Mouse (Mus musculus): Measurements from ENCODE around the gene Slc16a12. TPM values are rescaled to one million over a fixed set of nuclear protein-coding genes. Genes with fewer than 3 reads are reported as not detected.

The Slc16a12 gene
- 17.9 and 19.1 TPM in 2 replicates for polyA plus RNA-seq (2015; fragmentation: Nextera tagmentation; extraction: Ambion mirVana)

GRCm38 (mm10) chr19:34746688-34747504, at the start of gene Slc16a12:
Gene Slc16a12, minus strand, starts transcription at chr19:34747289.
- WGBS = under 1% methylated on average over 58 of the region's 61 CpGs
- ATAC-seq (ENCODE audit: low FRiP score, low TSS enrichment) = peak; percentile 83
- peak within 1 kb of the TSS; percentile 82 for H3K27ac ChIP-seq (ENCODE audit: low read length)
- H3K36me3 ChIP-seq (ENCODE audit: insufficient read depth, low read length) = no peaks in the 10 kb centered on the region
- no peaks in the 10 kb centered on the region for H3K9me3 ChIP-seq (ENCODE audit: low read length)
- H3K9ac ChIP-seq (replicated peaks; ENCODE audit: low read length) = peak within 1 kb of the TSS; percentile 77
- peaks cover 10% of the 10 kb centered on the region; the same call in 1 of the 2 replicates for H3K4me1 ChIP-seq (ENCODE audit: insufficient read depth, low read length)
- peak within 1 kb of the TSS; percentile 67 for H3K4me3 ChIP-seq (ENCODE audit: low read length)
- peaks cover 10% of the 10 kb centered on the region; the same call in 1 of the 2 replicates for H3K27me3 ChIP-seq (ENCODE audit: insufficient read depth, low read length)
- H3K4me2 ChIP-seq (replicated peaks; ENCODE audit: low read depth, low read length) = peak within 1 kb of the TSS; percentile 93

GRCm38 (mm10) chr19:34796396-34796795, 49.3 kb upstream of the Slc16a12 start:
- Histone ChIP-seq H3K36me3 (ENCODE audit: insufficient read depth, low read length) (no peaks in the 10 kb centered on the region), H3K27me3 (ENCODE audit: insufficient read depth, low read length) (no peaks in the 10 kb centered on the region), H3K9me3 (ENCODE audit: low read length) (no peaks in the 10 kb centered on the region), H3K27ac (ENCODE audit: low read length) (no peak overlapping the region), H3K4me2 (replicated peaks; ENCODE audit: low read depth, low read length) (no peak overlapping the region), H3K4me1 (ENCODE audit: insufficient read depth, low read length) (no peaks in the 10 kb centered on the region), H3K4me3 (ENCODE audit: low read length) (no peak overlapping the region), H3K9ac (replicated peaks; ENCODE audit: low read length) (no peak overlapping the region)
- WGBS = 66% methylated on average over 4 of the region's 4 CpGs
- ATAC-seq (ENCODE audit: low FRiP score, low TSS enrichment) = no peak

DNA sequence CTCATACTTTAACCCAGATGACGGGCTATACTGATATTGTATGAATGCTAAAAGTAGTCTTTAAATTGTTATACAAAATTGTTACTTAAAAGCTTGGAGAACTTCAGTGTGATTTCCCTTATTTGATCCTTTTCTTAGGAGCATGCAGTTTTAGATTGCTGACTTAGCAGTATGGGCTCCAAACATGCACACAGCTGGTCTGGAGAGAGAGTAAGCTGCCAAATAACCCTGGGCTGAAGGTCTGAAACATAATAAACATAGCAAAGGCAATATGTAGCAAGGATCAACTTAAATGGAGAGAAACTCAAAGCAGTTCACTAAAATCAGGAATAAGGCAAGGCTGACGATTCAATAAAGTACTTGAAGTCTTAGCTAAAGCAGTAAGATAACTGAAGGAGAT, 35.4 kb upstream of the Slc16a12 start:
- no peak overlapping the region for H3K4me3 ChIP-seq (ENCODE audit: low read length)
- WGBS = 80% methylated on average over 2 of the region's 2 CpGs
- no peak overlapping the region for H3K4me2 ChIP-seq (replicated peaks; ENCODE audit: low read depth, low read length)
- no peaks in the 10 kb centered on the region for H3K9me3 ChIP-seq (ENCODE audit: low read length)
- no peak overlapping the region for H3K27ac ChIP-seq (ENCODE audit: low read length)
- H3K9ac ChIP-seq (replicated peaks; ENCODE audit: low read length) = no peak overlapping the region
- H3K4me1 ChIP-seq (ENCODE audit: insufficient read depth, low read length) = no peaks in the 10 kb centered on the region
- no peaks in the 10 kb centered on the region for H3K27me3 ChIP-seq (ENCODE audit: insufficient read depth, low read length)
- ATAC-seq (ENCODE audit: low FRiP score, low TSS enrichment) = no peak
- H3K36me3 ChIP-seq (ENCODE audit: insufficient read depth, low read length) = no peaks in the 10 kb centered on the region

DNA sequence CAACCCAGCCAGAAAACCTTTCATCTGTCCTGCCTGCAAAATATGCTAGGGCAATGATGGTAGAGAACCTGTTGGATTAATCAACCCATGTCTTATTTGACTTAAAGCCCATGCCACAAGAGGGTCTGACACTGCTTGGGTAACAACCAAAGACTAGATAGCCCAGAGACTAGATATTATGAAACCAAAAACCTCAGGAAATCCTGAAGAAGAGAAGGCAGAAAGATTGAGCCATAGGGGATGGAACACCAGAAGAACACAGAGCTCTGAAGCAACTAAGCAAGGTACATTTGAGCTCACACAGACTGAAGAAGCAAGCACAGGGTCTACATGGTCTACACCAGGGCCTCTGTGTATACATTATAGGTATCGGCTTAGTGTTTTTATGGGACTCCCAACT, 31.9 kb upstream of the Slc16a12 start:
- H3K27ac ChIP-seq (ENCODE audit: low read length) = no peak overlapping the region
- no peak overlapping the region for H3K9ac ChIP-seq (replicated peaks; ENCODE audit: low read length)
- 90% methylated on average over 1 of the region's 1 CpGs for whole genome bisulfite sequencing
- H3K9me3 ChIP-seq (ENCODE audit: low read length) = no peaks in the 10 kb centered on the region
- no peak for ATAC-seq (ENCODE audit: low FRiP score, low TSS enrichment)
- no peaks in the 10 kb centered on the region for H3K4me1 ChIP-seq (ENCODE audit: insufficient read depth, low read length)
- no peak overlapping the region for H3K4me2 ChIP-seq (replicated peaks; ENCODE audit: low read depth, low read length)
- H3K36me3 ChIP-seq (ENCODE audit: insufficient read depth, low read length) = no peaks in the 10 kb centered on the region
- no peak overlapping the region for H3K4me3 ChIP-seq (ENCODE audit: low read length)
- no peaks in the 10 kb centered on the region for H3K27me3 ChIP-seq (ENCODE audit: insufficient read depth, low read length)

DNA sequence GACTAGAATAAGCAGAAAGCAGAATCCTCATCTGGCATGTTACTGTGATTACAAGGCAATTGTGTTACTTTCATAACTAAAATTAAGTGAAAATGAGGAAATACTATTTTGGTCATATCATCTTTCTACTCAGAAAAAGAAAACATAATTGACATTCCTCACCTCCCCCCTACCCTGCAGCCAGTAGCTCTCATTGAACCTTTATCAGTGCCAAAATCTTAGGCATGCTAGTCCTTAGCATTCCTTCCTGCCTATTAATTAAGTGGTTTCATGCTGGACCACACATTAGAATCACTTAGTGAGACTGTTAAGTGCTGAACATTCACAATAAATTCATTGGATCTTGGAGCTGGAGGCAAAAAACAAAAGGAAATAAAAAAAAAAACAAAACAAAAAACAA, 31.0 kb upstream of the Slc16a12 start:
- no peak overlapping the region for H3K27ac ChIP-seq (ENCODE audit: low read length)

DNA sequence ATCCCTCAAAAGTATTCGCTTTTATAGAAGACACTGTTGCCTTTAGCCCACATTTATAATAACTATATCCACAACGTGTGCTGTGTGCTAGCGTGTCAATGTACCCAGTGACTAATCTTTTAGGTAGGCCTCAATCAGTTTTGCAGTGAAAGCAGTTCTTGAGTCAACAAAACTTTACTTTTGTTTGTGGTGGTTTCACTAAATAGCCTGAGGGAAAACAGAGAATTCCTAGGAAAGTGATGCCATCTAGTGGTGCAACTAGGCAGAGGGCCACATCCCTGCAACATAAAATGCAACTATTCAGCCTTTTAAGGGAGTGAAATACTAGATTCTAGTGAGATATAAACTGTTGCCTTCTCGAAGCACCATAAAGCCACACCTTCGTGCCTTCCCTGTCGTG, 25.7 kb upstream of the Slc16a12 start:
- Histone ChIP-seq H3K27me3 (ENCODE audit: insufficient read depth, low read length) (no peaks in the 10 kb centered on the region), H3K9me3 (ENCODE audit: low read length) (no peaks in the 10 kb centered on the region), H3K4me1 (ENCODE audit: insufficient read depth, low read length) (no peaks in the 10 kb centered on the region), H3K9ac (replicated peaks; ENCODE audit: low read length) (no peak overlapping the region), H3K4me3 (ENCODE audit: low read length) (no peak overlapping the region), H3K4me2 (replicated peaks; ENCODE audit: low read depth, low read length) (no peak overlapping the region), H3K27ac (ENCODE audit: low read length) (no peak overlapping the region), H3K36me3 (ENCODE audit: insufficient read depth, low read length) (no peaks in the 10 kb centered on the region)
- 0 out of 2 replicates have a peak, but pooled peaks have one; percentile 31 for ATAC-seq (ENCODE audit: low FRiP score, low TSS enrichment)
- WGBS = 18% methylated on average over 6 of the region's 6 CpGs

More for the DNA sequence above, 31.0 kb upstream of the Slc16a12 start:
- H3K4me2 ChIP-seq (replicated peaks; ENCODE audit: low read depth, low read length) = no peak overlapping the region
- H3K36me3 ChIP-seq (ENCODE audit: insufficient read depth, low read length) = no peaks in the 10 kb centered on the region
- H3K9ac ChIP-seq (replicated peaks; ENCODE audit: low read length) = no peak overlapping the region
- H3K4me1 ChIP-seq (ENCODE audit: insufficient read depth, low read length) = no peaks in the 10 kb centered on the region
- H3K9me3 ChIP-seq (ENCODE audit: low read length) = no peaks in the 10 kb centered on the region
- ATAC-seq (ENCODE audit: low FRiP score, low TSS enrichment) = no peak
- no peak overlapping the region for H3K4me3 ChIP-seq (ENCODE audit: low read length)
- H3K27me3 ChIP-seq (ENCODE audit: insufficient read depth, low read length) = no peaks in the 10 kb centered on the region

- Histone ChIP-seq H3K4me3 (ENCODE audit: low read length) (no peak overlapping the region), H3K4me1 (ENCODE audit: insufficient read depth, low read length) (no peaks in the 10 kb centered on the region), H3K9ac (replicated peaks; ENCODE audit: low read length) (no peak overlapping the region), H3K36me3 (ENCODE audit: insufficient read depth, low read length) (no peaks in the 10 kb centered on the region), H3K27me3 (ENCODE audit: insufficient read depth, low read length) (no peaks in the 10 kb centered on the region), H3K4me2 (replicated peaks; ENCODE audit: low read depth, low read length) (no peak overlapping the region), H3K27ac (ENCODE audit: low read length) (no peak overlapping the region), H3K9me3 (ENCODE audit: low read length) (no peaks in the 10 kb centered on the region)
- ATAC-seq (ENCODE audit: low FRiP score, low TSS enrichment) = no peak
- 87% methylated on average over 6 of the region's 6 CpGs for WGBS
Measured at GRCm38 (mm10) chr19:34770764-34771163, 23.7 kb upstream of the Slc16a12 start.

DNA sequence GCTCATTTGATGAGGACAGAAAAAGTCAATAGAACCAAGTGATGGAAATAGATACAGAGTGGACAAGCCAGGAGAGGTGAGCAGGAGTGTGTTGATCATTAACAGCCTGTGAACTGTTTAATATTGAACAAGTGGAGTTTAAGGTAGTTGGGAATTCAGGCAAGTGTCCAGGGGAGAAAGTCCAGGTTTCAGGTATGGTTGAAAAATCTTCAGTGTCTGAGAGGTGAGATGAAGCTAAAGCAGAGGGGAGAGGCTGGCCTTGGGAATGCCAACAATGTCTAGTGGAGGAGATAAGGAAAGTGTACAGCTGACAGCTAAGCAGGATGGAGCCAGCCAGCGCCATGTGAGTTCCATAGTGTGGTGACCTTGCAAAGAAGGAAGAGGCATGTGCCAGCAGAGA, 11.7 kb upstream of the Slc16a12 start:
- Histone ChIP-seq H3K27ac (ENCODE audit: low read length) (peak overlapping the region; percentile 61; the same call in 1 of the 2 replicates), H3K9ac (replicated peaks; ENCODE audit: low read length) (no peak overlapping the region), H3K4me1 (ENCODE audit: insufficient read depth, low read length) (no peaks in the 10 kb centered on the region), H3K27me3 (ENCODE audit: insufficient read depth, low read length) (no peaks in the 10 kb centered on the region), H3K9me3 (ENCODE audit: low read length) (peaks cover 4% of the 10 kb centered on the region; the same call in 1 of the 2 replicates), H3K36me3 (ENCODE audit: insufficient read depth, low read length) (no peaks in the 10 kb centered on the region), H3K4me2 (replicated peaks; ENCODE audit: low read depth, low read length) (no peak overlapping the region), H3K4me3 (ENCODE audit: low read length) (no peak overlapping the region)
- WGBS = 82% methylated on average over 1 of the region's 1 CpGs
- ATAC-seq (ENCODE audit: low FRiP score, low TSS enrichment) = peak; percentile 61; the same call in 1 of the 2 replicates

DNA sequence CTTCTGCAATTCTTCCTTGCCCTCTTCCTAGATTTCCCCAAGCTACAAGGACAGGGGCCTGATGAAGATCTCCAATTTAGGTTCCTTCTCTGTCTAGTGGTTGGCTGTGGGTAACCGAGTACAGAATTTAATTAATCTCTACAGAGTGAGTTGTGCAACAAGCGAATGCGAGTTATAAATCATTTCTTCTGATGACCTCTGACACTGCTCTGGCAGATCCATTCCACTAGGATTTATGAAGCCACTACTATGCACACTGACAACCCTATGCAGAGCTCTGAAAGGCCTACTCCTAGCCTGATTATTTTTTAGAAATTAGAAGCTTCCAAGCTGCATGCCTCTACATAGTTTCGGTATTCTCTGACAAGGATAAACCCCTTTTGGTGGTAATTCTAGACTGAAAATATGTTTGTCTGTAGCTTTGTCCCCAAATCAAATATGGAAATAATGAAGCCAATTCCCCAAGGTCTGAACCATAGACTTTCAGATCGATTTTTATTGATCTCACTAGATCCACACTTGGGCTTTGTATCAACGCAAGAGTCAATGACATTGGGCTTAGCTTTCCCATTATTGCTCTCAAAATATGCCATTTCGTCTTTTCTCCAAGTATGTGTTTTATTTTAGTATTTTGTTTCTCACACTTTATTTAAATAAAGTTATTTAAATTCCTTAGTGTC, 9.6 kb upstream of the Slc16a12 start:
- ATAC-seq (ENCODE audit: low FRiP score, low TSS enrichment) = no peak
- Histone ChIP-seq H3K9me3 (ENCODE audit: low read length) (peaks cover 4% of the 10 kb centered on the region; the same call in 1 of the 2 replicates), H3K4me3 (ENCODE audit: low read length) (no peak overlapping the region), H3K36me3 (ENCODE audit: insufficient read depth, low read length) (no peaks in the 10 kb centered on the region), H3K4me2 (replicated peaks; ENCODE audit: low read depth, low read length) (no peak overlapping the region), H3K9ac (replicated peaks; ENCODE audit: low read length) (no peak overlapping the region), H3K27me3 (ENCODE audit: insufficient read depth, low read length) (no peaks in the 10 kb centered on the region), H3K27ac (ENCODE audit: low read length) (no peak overlapping the region), H3K4me1 (ENCODE audit: insufficient read depth, low read length) (no peaks in the 10 kb centered on the region)
- WGBS = 82% methylated on average over 7 of the region's 7 CpGs

- no peak overlapping the region for H3K4me2 ChIP-seq (replicated peaks; ENCODE audit: low read depth, low read length)
- peaks cover 4% of the 10 kb centered on the region; the same call in 1 of the 2 replicates for H3K9me3 ChIP-seq (ENCODE audit: low read length)
- H3K4me1 ChIP-seq (ENCODE audit: insufficient read depth, low read length) = no peaks in the 10 kb centered on the region
- WGBS = 90% methylated on average over 1 of the region's 1 CpGs
- no peaks in the 10 kb centered on the region for H3K27me3 ChIP-seq (ENCODE audit: insufficient read depth, low read length)
- no peak overlapping the region for H3K27ac ChIP-seq (ENCODE audit: low read length)
- no peaks in the 10 kb centered on the region for H3K36me3 ChIP-seq (ENCODE audit: insufficient read depth, low read length)
- no peak for ATAC-seq (ENCODE audit: low FRiP score, low TSS enrichment)
- no peak overlapping the region for H3K9ac ChIP-seq (replicated peaks; ENCODE audit: low read length)
- H3K4me3 ChIP-seq (ENCODE audit: low read length) = no peak overlapping the region
Measured at GRCm38 (mm10) chr19:34755680-34756079, 8.6 kb upstream of the Slc16a12 start.
